15 mouse cellular contexts compared by ENCODE assay signal in genomic region chr1:151328341-151329097, GRCm38 (mm10).
"Had no signal": no experiment of that assay in that cellular context is flagged by ENCODE, and none has a peak within 500 bp of the region (broad histone marks: within the 10 kb centered on the region; RNA-seq: fewer than 3 reads in every experiment).

No protein-coding gene starts in this region.

- ATAC-seq: inflammation-experienced regulatory T-cells, adult 6 months; midbrain, embryonic 15.5 days had no signal

- H3K27me3 ChIP-seq: limb, embryonic 15.5 days; megakaryocyte, embryonic 14.5 days; midbrain, embryonic 15.5 days; neural tube, embryonic 12.5 days; stomach, embryonic 15.5 days had no signal

- H3K4me3 ChIP-seq: left cerebral cortex, adult 2 months; limb, embryonic 15.5 days; megakaryocyte, embryonic 14.5 days; midbrain, embryonic 15.5 days; neural tube, embryonic 12.5 days; stomach, embryonic 15.5 days had no signal

- H3K9me3 ChIP-seq: limb, embryonic 15.5 days; megakaryocyte, embryonic 14.5 days; midbrain, embryonic 15.5 days; neural tube, embryonic 12.5 days; stomach, embryonic 15.5 days had no signal

- H3K27ac ChIP-seq: left cerebral cortex, adult 2 months; limb, embryonic 15.5 days; midbrain, embryonic 15.5 days; neural tube, embryonic 12.5 days; stomach, embryonic 15.5 days had no signal

- H3K4me2 ChIP-seq: limb, embryonic 15.5 days; lung, embryonic 14.5 days; midbrain, embryonic 11.5 days; midbrain, embryonic 15.5 days; neural tube, embryonic 12.5 days; stomach, embryonic 15.5 days had no signal

- DNase-seq: kidney, postnatal 14 days; lung, embryonic 14.5 days; lung, postnatal 10 days; lung, postnatal 4 days; retina, postnatal 1 day; right cerebral cortex, postnatal 4 days; thymus, postnatal 4 days had no signal

- H3K36me3 ChIP-seq: limb, embryonic 15.5 days; midbrain, embryonic 15.5 days; neural tube, embryonic 12.5 days; stomach, embryonic 15.5 days had no signal

- H3K9ac ChIP-seq: limb, embryonic 15.5 days; lung, embryonic 14.5 days; midbrain, embryonic 15.5 days; neural tube, embryonic 12.5 days; stomach, embryonic 15.5 days had no signal

- H3K4me1 ChIP-seq: limb, embryonic 15.5 days; midbrain, embryonic 15.5 days; neural tube, embryonic 12.5 days; stomach, embryonic 15.5 days had no signal
